Mouse (Mus musculus): Measurements from ENCODE around the gene Morn3. TPM values are rescaled to one million over a fixed set of nuclear protein-coding genes. Genes with fewer than 3 reads are reported as not detected.

Gene Morn3
- polyA plus RNA-seq, 2 experiments: not detected

DNA sequence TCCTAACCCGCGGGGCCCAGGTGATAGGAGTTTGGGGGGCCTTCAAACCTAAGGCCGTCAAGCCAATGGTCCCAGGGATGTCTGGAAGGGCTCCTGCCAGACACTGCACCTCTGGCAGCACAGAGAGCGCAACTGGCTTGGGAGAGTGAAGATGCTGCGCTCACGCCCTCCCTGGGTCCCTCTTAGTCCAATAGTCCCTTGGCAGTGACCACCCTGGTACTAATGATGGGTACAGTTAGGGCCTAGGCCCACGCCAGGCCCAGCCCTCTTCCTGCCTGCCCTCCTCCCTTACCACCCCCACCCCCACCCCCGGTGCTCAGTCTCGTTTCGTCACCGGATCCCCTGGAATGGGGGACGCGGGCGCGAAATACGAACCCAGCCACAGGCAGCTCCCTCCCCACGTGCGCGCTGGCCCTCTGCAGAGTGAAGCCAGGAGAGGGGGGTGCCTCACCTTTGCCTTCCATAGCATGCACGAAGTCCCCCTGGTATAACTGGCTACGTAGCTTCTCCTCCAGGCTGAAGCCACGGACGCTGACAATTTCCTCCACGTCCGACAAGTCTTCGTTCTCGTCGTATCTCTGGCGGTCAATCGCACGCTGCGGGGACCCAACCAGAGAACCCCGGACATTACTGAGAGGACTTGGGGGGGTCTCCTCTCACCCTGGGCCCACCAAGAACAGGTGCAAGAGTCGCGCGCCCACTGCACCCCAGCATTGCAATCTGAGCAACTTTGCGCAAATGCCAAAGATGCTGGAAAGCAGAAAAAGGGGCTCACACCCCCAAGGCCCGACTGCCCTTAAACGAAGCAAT is 59.4 kb downstream of the Morn3 start:
- DNase-seq (ENCODE audit: low spot score): no peak
- TF ChIP-seq POLR2A (IDR thresholded peaks at IDR 0.05; ENCODE audit: borderline replicate concordance, extremely low read depth, insufficient read depth, insufficient read length): no peak
- no peaks in the 10 kb centered on the region for H3K9me3 ChIP-seq (ENCODE audit: control insufficient read depth, low read length)
- H3K27ac ChIP-seq (replicated peaks; ENCODE audit: low read depth, low read length): peak overlapping the region; percentile 50; the same call in 1 of the 2 replicates
- peak; percentile 35 for ATAC-seq (ENCODE audit: low FRiP score, low read depth)
- H3K27me3 ChIP-seq (ENCODE audit: control insufficient read depth, insufficient read depth, low read length): no peaks in the 10 kb centered on the region
- H3K4me3 ChIP-seq (replicated peaks; ENCODE audit: low read length): peak overlapping the region; percentile 74
- peak overlapping the region; percentile 99 for H3K4me2 ChIP-seq (replicated peaks; ENCODE audit: low read depth, low read length, severe bottlenecking)
- H3K9ac ChIP-seq (ENCODE audit: low read depth, low read length, severe bottlenecking): peak overlapping the region; percentile 83
- WGBS: 1% methylated on average over 36 of the region's 39 CpGs
- peaks cover 29% of the 10 kb centered on the region for H3K4me1 ChIP-seq (ENCODE audit: control insufficient read depth, insufficient read depth, low read length)
- H3K36me3 ChIP-seq (ENCODE audit: control insufficient read depth, insufficient read depth, low read length): peaks cover 2% of the 10 kb centered on the region; the same call in 1 of the 2 replicates

DNA sequence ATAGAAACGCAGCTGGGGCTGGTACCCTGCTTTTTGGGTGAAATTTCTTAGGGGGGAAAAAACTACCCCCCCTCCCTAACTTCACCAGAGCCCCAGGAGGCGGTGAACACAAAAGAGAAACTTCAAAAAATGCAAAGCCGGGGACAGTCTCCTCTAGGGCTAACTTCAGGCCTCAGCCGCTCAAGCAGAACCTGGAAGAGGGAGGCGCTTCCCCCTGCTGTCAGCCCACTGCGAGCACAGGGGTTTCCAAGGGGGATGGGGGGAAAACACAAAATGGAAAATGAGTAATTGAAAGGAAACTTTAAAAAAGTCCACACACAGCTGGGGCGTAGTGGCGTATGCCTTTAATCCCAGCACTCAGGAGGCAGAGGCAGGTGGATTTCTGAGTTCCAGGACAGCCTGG is 60.7 kb downstream of the Morn3 start:
- ATAC-seq (ENCODE audit: low FRiP score, low read depth) (no peak), DNase-seq (ENCODE audit: low spot score) (no peak)
- Histone ChIP-seq H3K4me1 (ENCODE audit: control insufficient read depth, insufficient read depth, low read length) (peaks cover 29% of the 10 kb centered on the region), H3K27me3 (ENCODE audit: control insufficient read depth, insufficient read depth, low read length) (no peaks in the 10 kb centered on the region), H3K4me3 (replicated peaks; ENCODE audit: low read length) (no peak overlapping the region), H3K9me3 (ENCODE audit: control insufficient read depth, low read length) (no peaks in the 10 kb centered on the region), H3K9ac (ENCODE audit: low read depth, low read length, severe bottlenecking) (no peak overlapping the region; the same call in 1 of the 2 replicates), H3K27ac (replicated peaks; ENCODE audit: low read depth, low read length) (no peak overlapping the region), H3K36me3 (ENCODE audit: control insufficient read depth, insufficient read depth, low read length) (peaks cover 4% of the 10 kb centered on the region; the same call in 1 of the 2 replicates), H3K4me2 (replicated peaks; ENCODE audit: low read depth, low read length, severe bottlenecking) (peak overlapping the region; percentile 19; the same call in 1 of the 2 replicates)
- 33% methylated on average over 8 of the region's 8 CpGs for WGBS
- TF ChIP-seq POLR2A (IDR thresholded peaks at IDR 0.05; ENCODE audit: borderline replicate concordance, extremely low read depth, insufficient read depth, insufficient read length): no peak

Other genes starting within 250 kb of the Morn3 start
- 686 and 736 TPM in 2 replicates for gene Anapc5, start 225.7 kb downstream of the Morn3 start, polyA plus RNA-seq (2012; rRNA removed)
- 427 and 463 TPM in 2 replicates for gene Anapc5, start 225.7 kb downstream of the Morn3 start, polyA plus RNA-seq (2014; fragmentation: Nextera tagmentation; extraction: Ambion mirVana)
- 21.4 and 23.5 TPM in 2 replicates for gene Rnf34, start 197.0 kb downstream of the Morn3 start, polyA plus RNA-seq (2012; rRNA removed)
- gene Rnf34, start 197.0 kb downstream of the Morn3 start, polyA plus RNA-seq (2014; fragmentation: Nextera tagmentation; extraction: Ambion mirVana): 33.7 and 40.4 TPM in 2 replicates
- gene Kdm2b, start 57.2 kb downstream of the Morn3 start, polyA plus RNA-seq (2012; rRNA removed): 40.9 and 45.8 TPM in 2 replicates
- 37.0 and 41.7 TPM in 2 replicates for gene Kdm2b, start 57.2 kb downstream of the Morn3 start, polyA plus RNA-seq (2014; fragmentation: Nextera tagmentation; extraction: Ambion mirVana)
- gene Orai1, start 31.9 kb downstream of the Morn3 start, polyA plus RNA-seq (2012; rRNA removed): 25.0 and 35.0 TPM in 2 replicates
- 20.7 and 20.9 TPM in 2 replicates for gene Orai1, start 31.9 kb downstream of the Morn3 start, polyA plus RNA-seq (2014; fragmentation: Nextera tagmentation; extraction: Ambion mirVana)
- gene Tmem120b, start 21.4 kb upstream of the Morn3 start, polyA plus RNA-seq (2012; rRNA removed): 21.0 and 21.8 TPM in 2 replicates
- gene Tmem120b, start 21.4 kb upstream of the Morn3 start, polyA plus RNA-seq (2014; fragmentation: Nextera tagmentation; extraction: Ambion mirVana): 13.8 and 14.8 TPM in 2 replicates
- 5.8 and 6.6 TPM in 2 replicates for gene Rhof, start 85.7 kb upstream of the Morn3 start, polyA plus RNA-seq (2012; rRNA removed)
- gene Rhof, start 85.7 kb upstream of the Morn3 start, polyA plus RNA-seq (2014; fragmentation: Nextera tagmentation; extraction: Ambion mirVana): 3.9 and 4.9 TPM in 2 replicates
- gene Setd1b, start 95.2 kb upstream of the Morn3 start, polyA plus RNA-seq (2012; rRNA removed): 15.0 and 17.5 TPM in 2 replicates
- gene Setd1b, start 95.2 kb upstream of the Morn3 start, polyA plus RNA-seq (2014; fragmentation: Nextera tagmentation; extraction: Ambion mirVana): 11.7 and 13.2 TPM in 2 replicates
- gene Psmd9, start 122.4 kb upstream of the Morn3 start, polyA plus RNA-seq (2012; rRNA removed): 44.0 and 47.0 TPM in 2 replicates
- 61.1 and 65.1 TPM in 2 replicates for gene Psmd9, start 122.4 kb upstream of the Morn3 start, polyA plus RNA-seq (2014; fragmentation: Nextera tagmentation; extraction: Ambion mirVana)
- gene Hpd, start 135.7 kb upstream of the Morn3 start, polyA plus RNA-seq (2012; rRNA removed): not detected in 2 replicates
- gene Hpd, start 135.7 kb upstream of the Morn3 start, polyA plus RNA-seq (2014; fragmentation: Nextera tagmentation; extraction: Ambion mirVana): not detected in 2 replicates
- 0.86 and 0.87 TPM in 2 replicates for gene Wdr66, start 205.1 kb upstream of the Morn3 start, polyA plus RNA-seq (2012; rRNA removed)
- 0.50 and 0.53 TPM in 2 replicates for gene Wdr66, start 205.1 kb upstream of the Morn3 start, polyA plus RNA-seq (2014; fragmentation: Nextera tagmentation; extraction: Ambion mirVana)